Mouse (Mus musculus): ENCODE data around the gene Uba52.

Uba52 gene

DNA sequence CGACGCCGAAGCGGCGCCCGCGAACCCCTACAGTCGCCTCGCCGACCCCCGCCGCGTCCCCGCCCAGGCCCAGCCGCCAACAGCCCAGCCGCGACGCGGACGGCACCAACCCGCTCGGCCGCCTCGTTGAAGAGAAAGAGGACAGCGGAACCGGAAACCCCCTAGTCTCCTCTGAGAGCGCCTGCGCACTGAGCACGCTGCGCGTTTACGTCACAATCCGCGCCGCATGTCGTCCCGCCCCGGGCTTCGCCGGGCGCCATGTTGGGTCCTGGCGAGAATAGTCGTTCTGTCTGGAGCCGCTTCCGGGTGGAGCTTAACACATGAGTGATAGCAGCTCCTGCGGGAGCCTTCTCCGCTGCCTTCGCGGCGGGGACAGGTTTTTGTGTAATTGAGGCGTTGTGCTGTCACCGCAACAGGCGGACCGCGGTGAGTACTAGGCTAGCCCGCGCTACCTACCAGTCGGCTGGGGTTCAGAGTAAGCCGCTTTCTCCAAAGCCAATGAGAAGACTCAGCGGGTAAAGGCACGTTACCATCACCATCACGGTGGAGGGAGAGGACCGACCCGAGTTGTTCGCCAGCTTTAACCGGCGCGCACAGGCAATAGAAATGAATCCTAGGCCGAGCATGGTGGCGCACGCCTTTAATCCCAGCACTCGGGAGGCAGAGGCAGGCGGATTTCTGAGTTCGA is at the start of gene Uba52:
Gene Uba52 (minus strand): TSS at position 574 of the 688 bp plus-strand sequence.
- peak; percentile 97 to 98 for DNase-seq (ENCODE audit: low spot score in 2 of 2)

DNA sequence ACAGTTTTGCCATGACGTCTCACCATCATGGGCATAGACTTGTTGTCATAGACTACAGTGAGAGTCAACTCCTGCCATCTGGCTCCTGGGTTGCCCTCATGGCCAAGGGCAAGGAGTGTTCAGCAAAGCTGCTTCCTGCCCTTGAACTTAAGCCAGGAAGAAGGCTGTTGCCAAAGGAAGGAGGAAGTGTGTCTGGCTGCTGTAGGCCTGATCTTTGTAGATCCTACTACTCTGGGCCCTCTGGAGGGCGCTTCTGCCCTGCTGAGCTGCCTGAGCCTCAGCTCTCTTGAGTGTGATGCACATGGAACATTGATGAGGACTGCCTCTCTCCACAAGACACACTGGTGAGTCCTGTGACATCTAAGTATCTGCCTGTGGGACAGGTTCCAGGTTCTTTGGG is 49.5 kb upstream of the Uba52 start:
- DNase-seq (ENCODE audit: low spot score in 2 of 2) = peak; percentile 45 to 48

DNA sequence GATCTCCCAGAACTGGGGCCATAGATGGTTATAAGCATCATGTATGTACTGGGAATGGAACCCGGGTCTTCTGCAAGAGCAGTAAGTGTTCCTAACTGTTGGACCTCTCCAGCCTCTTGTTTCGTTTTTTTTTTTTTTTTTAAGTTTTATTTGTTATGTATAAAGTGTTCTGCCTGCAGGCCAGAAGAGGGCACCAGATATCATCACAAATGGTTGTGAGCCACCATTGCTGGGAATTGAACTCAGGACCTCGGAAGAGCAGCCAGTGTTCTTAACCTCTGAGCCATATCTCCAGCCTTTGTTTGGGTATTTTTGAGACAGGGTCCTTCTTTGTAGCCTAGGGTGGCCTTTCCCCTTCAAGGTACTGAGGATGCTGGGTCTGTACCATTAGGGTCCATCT is 48.4 kb upstream of the Uba52 start:
- DNase-seq (ENCODE audit: low spot score in 2 of 2) = no peak

DNA sequence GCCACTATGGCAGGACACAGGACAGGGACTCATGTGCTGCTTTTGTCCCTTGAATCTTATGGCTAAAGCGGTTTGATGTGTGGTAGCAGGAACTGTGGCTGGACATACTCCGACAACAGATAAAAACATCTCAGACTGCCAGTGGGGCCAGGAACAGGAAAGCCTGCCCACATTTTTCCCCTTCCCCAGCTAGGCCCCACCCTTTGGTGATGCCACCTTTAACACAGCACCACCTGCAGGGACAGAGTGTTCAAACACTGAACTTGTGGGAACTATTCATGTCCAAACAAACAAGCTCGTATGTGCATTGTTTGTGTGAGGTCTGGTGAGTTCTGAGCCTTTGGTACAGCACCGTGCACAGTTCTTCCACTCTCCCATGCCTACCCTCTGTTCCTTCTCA is 47.7 kb upstream of the Uba52 start:
- DNase-seq (ENCODE audit: low spot score in 2 of 2) = peak in 1 of 2 experiments; percentile 42

DNA sequence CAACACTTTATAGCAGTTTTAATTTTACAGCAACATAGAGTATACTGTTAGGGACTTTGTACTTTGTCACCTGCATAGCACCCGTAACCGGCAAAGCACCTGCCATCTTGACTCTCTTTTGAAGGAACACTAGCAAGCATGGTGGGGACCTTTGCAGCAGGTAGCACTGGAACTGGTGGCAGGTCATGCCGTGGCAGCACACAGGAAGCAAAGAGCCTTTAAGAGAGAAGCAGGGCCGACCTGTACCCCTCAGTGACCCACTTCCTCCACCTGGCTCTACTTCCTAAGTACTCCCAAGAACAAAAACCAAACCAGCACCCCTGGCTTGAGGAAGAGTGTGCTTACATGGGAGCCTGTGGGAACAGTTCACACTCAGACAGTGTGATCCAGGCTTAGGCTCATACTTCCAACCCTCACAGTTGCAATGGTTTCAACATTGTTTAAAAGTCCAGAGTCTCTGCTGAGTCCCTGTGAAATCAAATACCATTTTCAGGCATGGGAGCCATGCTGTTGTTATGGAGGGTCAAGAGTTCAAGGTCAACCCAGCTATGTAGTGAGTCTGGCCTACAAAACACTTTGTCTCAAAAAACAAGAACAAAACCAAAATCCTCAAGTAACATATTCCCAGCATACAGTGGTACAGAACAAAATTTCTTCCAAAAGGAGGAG is 44.6 kb upstream of the Uba52 start:
- no peak for DNase-seq (ENCODE audit: low spot score in 2 of 2)

DNA sequence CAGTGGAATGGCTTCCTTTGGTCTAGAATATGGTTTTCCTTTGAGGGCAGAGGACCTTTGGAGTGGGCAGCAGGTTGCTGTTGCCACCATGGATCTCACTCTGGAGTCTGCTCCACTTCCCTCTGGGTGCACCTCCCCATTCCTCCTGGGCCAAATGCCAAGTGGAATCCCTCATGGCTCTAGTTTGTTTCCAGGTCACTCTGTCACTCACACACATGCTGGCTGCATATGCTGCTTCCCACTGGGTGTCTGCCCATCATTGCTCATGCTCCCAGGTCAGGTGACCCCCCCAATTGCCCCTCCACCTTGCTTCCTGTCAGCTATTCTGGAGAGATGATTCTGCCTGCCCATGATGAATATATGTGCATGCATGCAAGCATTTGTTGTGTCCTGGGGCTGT is 43.1 kb upstream of the Uba52 start:
- no peak for DNase-seq (ENCODE audit: low spot score in 2 of 2)

DNA sequence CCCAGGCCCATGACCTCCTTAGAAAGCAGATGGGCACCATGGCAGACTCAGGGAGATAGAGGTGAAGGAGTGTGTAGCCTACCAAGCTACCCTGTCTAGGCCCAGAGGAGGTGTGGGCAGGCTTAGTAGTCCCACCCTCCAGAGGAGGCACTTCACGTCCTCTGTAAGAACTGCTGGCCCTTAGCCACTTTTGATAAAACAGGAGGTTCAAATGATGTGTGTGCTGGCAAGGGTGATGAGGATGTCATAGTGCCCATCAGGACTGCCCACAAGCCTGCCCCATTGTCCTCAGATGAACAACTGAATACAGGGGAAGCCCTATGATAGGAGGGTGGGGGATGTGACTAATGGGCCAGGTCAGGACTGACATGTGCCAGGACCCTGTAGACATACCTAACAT is 42.2 kb upstream of the Uba52 start:
- DNase-seq (ENCODE audit: low spot score in 2 of 2) = no peak

DNA sequence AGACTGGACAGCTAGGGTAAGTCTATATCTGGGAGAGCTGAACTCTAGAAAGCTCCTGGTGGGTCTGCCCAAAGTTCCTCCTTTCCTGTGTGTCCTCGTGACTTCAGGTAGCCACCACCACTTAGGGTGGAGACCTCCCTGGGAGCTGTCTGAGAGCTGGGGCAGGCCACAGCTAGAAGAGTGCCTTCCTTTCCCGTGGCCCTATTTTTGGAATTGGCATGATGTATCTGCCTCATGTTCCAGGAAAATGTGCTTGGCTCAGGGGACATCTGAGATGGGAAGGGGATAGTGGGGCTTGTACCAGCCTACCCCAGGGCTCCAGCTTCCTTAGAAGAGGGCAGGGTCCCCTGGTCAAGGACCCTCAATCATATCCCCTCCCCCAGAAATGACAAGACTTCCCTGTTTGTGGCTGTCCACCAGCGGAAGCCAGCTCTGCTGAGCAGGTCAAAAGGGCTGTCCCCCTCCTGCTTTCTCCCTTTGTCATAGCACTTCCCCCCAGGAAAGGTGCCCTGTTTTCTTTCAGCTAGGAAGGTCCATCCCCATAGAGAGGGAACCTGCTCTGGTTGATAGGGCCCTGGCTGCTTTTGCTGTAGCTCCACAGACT is 41.1 kb upstream of the Uba52 start:
- no peak for DNase-seq (ENCODE audit: low spot score in 2 of 2)

DNA sequence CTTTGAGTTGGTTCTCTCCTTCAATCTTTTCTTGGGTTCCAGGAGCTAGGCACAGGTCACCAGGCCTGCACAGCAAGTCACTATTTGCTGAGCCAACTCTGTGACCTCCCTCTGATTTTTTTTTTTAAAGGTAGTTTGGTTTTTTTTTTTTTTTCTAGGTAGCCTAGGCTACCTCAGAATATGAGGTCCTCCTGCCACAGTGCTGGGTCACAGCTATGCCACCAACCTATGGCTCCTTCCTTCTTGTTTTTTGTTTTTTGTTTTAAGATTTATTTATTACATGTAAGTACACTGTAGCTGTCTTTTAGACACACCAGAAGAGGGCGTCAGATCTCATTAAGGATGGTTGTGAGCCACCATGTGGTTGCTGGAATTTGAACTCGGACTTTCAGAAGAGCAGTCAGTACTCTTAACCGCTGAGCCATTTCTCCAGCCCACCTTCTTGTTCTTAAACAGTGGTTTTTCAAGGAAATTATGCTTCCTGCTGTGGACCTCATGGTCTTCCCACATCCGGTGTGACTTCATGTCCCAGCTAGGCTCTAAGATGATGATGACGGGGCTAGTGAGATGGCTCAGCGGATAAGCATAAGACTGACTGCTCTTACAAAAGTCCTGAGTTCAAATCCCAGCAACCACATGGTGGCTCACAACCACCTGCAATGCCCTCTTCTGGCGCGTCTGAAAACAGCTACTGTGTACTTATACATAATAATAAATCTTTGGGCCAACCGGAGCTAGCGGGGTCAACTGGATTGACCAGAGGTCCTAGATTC is 39.0 kb upstream of the Uba52 start:
- DNase-seq (ENCODE audit: low spot score in 2 of 2) = no peak

DNA sequence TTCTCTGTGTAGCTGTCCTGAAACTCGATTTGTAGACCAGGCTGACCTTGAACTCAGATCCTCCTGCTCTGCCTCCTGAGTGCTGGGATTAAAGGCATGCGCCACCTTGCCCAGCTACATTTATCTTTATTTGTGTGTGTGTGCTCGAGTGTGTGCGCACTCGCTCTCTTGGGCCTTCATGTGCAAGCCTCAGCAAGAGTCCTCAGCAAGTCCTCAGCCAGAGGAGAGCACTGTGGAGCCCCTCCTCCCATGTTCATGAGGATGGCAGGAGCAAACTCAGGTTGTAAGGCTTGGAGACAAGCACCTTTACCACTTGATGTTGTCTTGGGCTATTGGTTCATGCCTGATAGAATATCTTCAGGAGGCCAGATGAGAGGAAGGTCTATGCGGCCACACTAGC is 37.2 kb upstream of the Uba52 start:
- DNase-seq (ENCODE audit: low spot score in 2 of 2) = no peak

DNA sequence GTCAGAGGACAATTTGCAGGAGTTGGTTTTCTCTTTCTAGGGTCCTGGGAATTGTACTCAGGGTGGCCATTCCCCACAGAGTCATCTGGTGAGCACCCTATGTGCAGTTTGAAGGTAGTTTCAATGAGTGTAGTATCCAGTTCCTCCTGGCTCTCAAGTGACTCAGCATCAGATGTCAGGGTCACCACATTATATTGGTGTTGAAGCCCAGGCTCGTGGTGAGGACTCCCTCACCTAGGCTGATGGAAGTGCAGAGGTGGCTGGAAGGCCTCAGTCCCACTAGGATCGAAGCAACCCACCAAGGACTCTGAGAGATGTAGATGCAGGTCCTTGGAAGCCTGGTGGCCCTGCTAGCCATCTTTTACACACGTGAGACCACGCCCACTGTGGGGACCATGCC is 35.8 kb upstream of the Uba52 start:
- DNase-seq (ENCODE audit: low spot score in 2 of 2) = no peak

DNA sequence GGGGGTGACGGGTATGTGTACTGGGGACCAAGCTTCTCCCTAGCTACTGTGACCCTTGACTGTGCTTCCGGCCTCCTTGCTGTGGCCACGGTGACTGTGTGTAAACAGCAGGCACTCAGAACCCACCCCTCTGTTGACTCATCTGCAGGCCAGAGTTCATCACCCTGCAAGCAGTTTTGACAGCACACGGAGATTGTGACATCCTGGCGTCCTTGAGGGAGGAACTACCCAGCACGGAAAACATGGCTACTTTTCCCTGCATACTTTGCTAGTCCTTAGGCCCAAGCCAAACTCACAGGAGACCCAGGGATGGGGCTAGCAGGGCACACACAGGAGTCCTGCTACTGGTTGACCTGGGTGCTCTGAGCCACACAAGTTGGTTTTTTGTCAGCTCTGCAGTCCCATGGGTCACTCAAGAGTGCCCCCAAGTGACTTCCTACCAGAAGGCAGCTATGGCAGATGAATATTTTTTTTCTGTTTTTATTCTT is 33.6 kb upstream of the Uba52 start:
- no peak for DNase-seq (ENCODE audit: low spot score in 2 of 2)

DNA sequence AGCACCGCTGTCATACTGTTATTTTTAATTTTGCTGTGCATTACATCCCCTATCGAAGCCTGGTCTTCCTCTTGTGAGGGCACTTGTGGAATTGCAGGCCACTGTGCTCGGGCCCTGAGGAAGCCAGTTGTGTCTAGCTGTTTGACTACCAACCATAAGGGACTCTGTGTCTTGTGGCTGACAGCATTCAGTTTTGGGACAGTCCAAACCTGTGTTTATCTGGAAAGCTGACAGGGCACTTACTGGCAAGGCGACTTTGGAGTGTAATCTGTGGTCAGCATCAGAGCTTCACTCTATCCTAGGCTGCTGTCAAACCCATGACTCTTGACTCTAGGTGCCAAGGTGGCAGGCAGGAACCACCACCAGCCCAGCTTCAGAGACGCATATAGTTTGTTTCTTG is 30.5 kb upstream of the Uba52 start:
- DNase-seq (ENCODE audit: low spot score in 2 of 2) = no peak

DNA sequence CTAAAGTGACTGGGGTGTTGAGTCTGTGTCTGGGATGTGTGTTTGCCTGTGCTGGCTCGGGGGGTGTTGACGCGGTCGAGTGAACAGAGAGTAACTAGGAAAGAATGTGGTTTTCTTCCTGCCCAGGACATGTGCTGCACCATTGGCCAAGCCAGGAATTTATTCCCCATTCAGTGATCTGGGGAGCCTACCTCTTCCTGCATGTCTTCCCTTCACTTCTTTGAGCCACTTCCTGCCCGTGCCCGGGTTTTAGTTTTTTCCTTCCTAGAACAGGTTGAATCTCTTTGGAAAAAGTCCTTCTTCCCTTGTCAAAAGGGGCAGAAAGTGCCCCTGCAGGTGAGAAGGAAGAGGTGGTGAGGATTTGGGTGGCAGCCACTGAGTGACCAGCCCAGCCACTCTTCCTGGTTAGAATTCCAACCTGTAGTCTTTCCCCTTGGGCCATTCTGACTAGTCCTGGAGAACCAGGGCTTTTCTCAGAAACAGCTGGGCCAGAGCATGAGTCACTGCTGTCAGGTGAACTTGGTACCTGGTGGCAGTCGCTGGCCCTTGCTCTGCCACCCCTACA is 30.0 kb upstream of the Uba52 start:
- no peak for DNase-seq (ENCODE audit: low spot score in 2 of 2)

DNA sequence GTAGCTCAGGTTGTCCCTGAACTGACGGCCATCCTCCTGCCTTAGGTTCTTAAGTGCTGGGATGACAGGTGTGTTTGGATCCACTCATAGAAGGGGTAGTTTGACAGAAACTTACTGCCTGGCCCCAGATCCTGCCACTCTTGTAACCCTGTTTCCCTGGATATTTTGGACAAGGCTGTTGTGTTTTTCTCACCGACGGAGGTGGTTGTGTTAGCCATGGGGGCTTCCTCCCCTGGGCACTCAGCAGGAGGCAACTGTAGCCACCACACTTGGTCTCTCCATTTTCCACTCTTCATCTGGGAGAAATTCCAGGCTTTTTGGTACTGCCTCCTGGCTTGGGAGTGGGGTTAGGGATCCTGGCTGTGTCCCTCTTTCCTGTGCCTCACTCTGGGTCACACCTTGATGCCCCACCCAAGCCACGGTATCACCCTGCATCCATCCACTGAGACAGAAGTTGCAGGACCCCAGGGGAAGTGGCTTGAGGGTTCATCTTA is 29.5 kb upstream of the Uba52 start:
- DNase-seq (ENCODE audit: low spot score in 2 of 2) = no peak

DNA sequence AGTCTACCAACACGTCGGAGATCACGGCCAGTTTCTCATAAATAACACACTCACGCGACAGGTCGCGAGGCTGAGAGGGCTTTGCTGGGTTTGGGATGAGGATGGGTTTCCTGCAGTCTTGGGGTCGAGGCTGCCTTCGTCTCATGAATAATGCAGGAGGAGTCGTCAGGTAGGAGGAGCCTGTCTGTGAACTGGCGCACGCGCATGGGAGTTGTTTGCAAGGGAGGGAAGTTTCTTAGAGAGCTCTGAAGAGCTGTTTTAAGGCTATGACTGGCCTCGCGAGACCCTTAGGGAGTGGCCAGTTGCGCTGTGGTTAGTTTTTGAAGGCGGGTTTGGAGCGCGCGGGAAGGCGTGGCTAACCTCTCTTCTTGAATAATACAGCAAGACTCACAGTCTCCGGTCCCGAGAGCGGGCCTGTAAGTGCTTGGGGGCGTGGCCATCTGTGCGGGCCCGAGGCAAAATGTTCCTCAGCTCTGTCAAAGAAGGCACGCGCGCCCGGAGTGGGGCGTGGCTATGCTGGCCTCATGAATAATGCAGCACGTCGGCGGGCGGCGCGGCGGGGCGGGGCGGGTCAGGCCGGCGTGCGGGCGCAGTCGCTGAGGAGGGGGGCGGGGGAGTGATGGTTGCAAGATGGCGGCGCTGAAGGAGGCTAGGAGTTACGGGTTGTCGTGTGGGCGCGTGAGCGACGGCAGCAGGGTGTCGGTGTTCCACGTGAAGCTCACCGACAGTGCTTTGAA is 28.6 kb upstream of the Uba52 start, which contains the start of gene Ell:
Gene Ell (plus strand): TSS at position 381 of the 737 bp plus-strand sequence.
- peak; percentile 99 to 100 for DNase-seq (ENCODE audit: low spot score in 2 of 2)

DNA sequence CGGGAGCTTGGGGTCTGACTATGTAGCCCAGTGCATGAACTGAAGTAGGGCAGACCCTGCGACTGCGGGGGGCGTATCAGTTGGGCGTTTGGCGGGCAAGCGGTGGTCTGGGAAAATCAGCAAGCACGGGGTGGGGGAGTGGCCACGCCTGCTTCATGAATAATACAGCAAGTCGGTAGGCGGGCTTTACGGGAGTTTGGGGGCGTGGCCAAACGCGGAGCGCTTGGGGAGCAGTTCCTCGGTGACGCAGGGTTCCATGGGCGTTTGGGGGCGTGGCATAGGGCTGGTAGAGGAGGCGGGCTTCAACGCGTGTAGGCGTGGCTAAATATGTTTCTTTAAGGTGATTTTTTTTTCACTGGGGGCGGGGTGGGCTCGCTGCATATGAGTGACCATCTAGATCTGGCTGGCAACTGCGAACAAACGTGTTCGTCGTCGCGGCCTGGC is 28.1 kb upstream of the Uba52 start:
- DNase-seq (ENCODE audit: low spot score in 2 of 2) = peak; percentile 98 to 100

DNA sequence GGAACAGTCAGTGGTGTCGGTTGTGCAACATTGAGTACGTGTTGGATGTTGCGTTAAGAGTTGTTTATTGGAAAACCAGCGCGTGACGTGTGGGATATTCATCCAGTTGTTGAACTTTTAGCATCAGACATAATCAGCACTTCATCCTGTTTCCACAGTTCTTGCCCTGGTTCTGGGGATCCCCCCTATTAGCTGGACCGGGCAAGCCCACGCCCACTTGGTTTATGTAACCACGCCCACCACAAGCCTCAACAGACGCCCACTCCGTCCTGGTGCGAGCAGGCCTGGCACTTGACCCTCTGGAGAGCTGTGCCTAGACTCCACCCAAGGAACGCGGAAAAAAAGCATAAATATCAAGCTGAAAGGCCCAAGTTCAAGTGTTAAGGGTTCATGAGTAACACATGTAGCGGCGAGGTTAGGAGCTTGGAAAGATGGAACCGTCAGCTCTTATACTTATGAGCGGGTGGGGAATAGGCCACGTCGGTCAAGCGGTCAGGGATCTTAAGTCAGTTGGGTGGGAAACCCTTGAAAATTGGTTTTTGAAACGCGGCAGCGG is 27.5 kb upstream of the Uba52 start:
- peak; percentile 71 to 77 for DNase-seq (ENCODE audit: low spot score in 2 of 2)

DNA sequence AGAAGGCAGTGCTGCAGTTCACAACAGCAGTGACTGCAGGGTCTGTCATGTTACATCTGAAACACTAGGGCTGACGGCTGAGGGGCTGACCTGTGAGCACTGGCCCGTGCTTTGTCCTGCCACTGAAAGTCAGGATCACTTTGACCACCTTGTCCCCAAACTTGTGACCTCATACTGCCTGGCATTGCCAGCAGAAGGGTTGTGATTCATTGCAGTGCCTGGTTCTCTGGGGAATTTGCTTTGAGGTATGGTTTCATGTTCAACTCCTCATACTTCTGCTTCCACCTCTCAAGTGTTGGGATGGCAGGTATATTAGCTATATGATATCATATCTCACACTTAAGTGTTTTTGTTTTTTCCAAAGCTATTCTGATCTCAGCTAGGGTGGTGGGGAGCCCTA is 25.1 kb upstream of the Uba52 start:
- no peak for DNase-seq (ENCODE audit: low spot score in 2 of 2)

DNA sequence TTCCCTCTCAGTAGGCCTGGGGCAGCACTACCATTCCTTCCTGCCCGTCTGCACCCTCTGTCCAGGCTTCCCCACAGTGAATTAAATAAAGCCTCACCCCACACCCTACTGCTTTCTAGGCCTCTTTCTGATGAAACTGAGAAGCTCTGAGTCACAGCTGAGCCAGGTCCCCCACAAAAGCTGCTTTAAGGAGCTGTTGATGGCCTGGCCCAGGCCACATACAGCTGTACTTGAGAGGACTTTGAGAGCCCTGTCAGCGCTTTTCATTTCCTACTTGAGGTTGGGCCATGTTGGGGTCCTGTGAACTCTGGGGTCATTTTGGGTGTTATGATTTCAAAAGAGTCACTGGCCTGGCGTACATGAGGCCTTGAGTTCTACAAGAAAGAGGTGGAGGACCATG is 24.6 kb upstream of the Uba52 start:
- DNase-seq (ENCODE audit: low spot score in 2 of 2) = no peak

DNA sequence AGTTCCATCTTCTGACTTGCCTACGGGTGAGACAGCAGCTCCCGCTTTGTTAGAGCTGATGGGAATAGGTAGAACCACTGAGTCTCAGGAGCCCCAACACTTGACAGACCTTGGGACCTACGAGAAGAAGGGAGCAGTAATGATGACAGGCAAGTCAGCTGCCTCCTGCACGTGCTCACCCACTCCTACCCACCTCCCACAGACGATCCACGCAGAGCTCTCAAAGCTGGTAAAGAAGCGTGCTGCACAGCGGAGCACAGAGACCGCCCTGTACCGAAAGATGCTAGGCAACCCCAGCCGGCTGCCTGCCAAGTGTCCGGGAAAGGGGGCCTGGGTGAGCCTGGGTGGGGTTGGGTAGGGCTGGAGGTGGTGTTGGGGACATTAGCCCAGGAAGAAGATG is 23.7 kb upstream of the Uba52 start:
- DNase-seq (ENCODE audit: low spot score in 2 of 2) = no peak
